Comparison of ENCODE assay signal across 17 mouse cellular contexts in the genomic region with DNA sequence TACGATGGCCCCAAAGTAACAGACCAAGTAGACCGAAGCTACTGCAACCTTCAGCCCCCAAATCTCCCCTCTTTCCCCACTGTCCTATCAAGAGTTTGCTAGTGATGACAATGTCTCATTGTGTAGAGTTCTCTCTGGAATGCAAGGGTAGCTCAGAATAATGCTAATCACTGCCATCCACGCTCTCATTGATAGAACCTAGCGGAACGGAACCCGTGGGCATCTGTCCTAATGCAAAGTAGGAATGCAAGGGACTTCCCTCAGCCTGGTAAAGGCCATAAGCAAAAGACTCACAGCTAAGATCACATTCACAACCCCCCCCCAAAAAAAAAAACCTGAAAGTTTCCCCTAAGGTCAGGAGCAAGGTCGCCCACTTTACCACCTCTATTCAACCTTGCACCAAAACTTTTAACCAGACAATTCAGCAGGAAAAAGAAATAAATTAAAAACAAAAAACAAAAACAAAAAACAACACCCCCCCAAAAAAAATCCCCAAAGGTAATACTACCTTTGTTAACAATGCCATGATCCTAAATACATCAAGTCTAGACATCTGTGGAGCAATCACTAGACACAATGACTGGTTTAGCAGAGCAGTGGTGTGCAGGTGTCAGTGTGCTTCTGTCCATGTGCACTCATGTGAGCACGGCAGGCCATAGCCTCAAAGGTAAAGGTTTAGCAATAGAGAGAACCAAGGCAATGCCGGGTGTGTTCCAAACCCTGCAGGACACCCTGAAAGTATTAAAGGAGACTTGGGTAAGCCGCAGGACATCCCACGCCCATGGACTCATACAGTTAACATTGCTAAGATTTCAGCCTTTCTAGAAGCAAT.
"Had no signal": no experiment of that assay in that cellular context is flagged by ENCODE, and none has a peak within 500 bp of the region (broad histone marks: within the 10 kb centered on the region; RNA-seq: fewer than 3 reads in every experiment).

No protein-coding gene starts in this region.

- H3K4me1 ChIP-seq: limb, embryonic 12.5 days; limb, embryonic 15.5 days; midbrain, embryonic 13.5 days; neural tube, embryonic 13.5 days had no signal

- H3K27ac ChIP-seq: layer of hippocampus, adult 2 months; limb, embryonic 12.5 days; limb, embryonic 15.5 days; liver, embryonic 14.5 days; midbrain, embryonic 13.5 days; neural tube, embryonic 13.5 days; stomach, postnatal 0 days had no signal

- H3K36me3 ChIP-seq: limb, embryonic 12.5 days; limb, embryonic 15.5 days; midbrain, embryonic 13.5 days; neural tube, embryonic 13.5 days had no signal

- H3K9me3 ChIP-seq: limb, embryonic 12.5 days; limb, embryonic 15.5 days; midbrain, embryonic 13.5 days; neural tube, embryonic 13.5 days had no signal

- H3K27me3 ChIP-seq: limb, embryonic 12.5 days; limb, embryonic 15.5 days; midbrain, embryonic 13.5 days; neural tube, embryonic 13.5 days had no signal

- H3K4me3 ChIP-seq: layer of hippocampus, adult 2 months; limb, embryonic 12.5 days; limb, embryonic 15.5 days; midbrain, embryonic 13.5 days; myocyte; neural tube, embryonic 13.5 days had no signal

- DNase-seq: kidney, adult 11 months; kidney, adult 9 months; kidney, postnatal 14 days; layer of hippocampus, adult 9-11 months; liver, postnatal 0 days; lung, embryonic 14.5 days; right cerebral cortex, adult 18-20 months; right cerebral cortex, postnatal 14 days; right cerebral cortex, postnatal 4 days had no signal
